Mouse (Mus musculus) forebrain, embryonic 12.5 days (tissue): ENCODE measurements around the gene Eps8l2. TPM values are rescaled to one million over a fixed set of nuclear protein-coding genes. Genes with fewer than 3 reads are reported as not detected.

Experiments used
- ATAC-seq: fragments of 200-750 bp; cut with Nextera tagmentation; 2 replicates; pipeline ENCODE4 v1.8.0; 2017; ENCODE audit warnings: moderate TSS enrichment; ENCODE audit not compliant: low FRiP score
- H3K27ac ChIP-seq: fragments of 300-500 bp; sonication (generic); 2 replicates; pipeline ENCODE4 v1.5.1; 2016; ENCODE audit warnings: mild to moderate bottlenecking
- H3K27me3 ChIP-seq: fragments of 300-500 bp; sonication (generic); 2 replicates; pipeline ENCODE4 v1.6.1; 2016; ENCODE audit warnings: mild to moderate bottlenecking
- H3K36me3 ChIP-seq: fragments of 300-500 bp; sonication (generic); replicated peaks from 2 replicates; pipeline ENCODE4 v1.6.1; 2016; ENCODE audit warnings: mild to moderate bottlenecking
- H3K4me1 ChIP-seq: fragments of 300-500 bp; sonication (generic); 2 replicates; pipeline ENCODE4 v1.6.1; 2016
- H3K4me2 ChIP-seq: fragments of 300-500 bp; sonication (generic); 2 replicates; pipeline ENCODE4 v1.6.1; 2016; ENCODE audit warnings: mild to moderate bottlenecking, moderate library complexity
- H3K4me3 ChIP-seq: fragments of 300-500 bp; sonication (generic); replicated peaks from 2 replicates; pipeline ENCODE4 v1.5.1; 2016; ENCODE audit warnings: mild to moderate bottlenecking
- H3K9ac ChIP-seq: fragments of 300-500 bp; sonication (generic); 2 replicates; pipeline ENCODE4 v1.6.1; 2016; ENCODE audit warnings: mild to moderate bottlenecking
- H3K9me3 ChIP-seq: fragments of 300-500 bp; sonication (generic); 2 replicates; pipeline ENCODE4 v1.6.1; 2016
- WGBS: fragments of 180-500 bp; shearing (Covaris S2); methylation state at CpG from one replicate; pipeline ENCODE4 v1.1.7; 2016; 5-methylcytosine and 5-hydroxymethylcytosine counted together
- polyA plus RNA-seq: library from polyadenylated mRNA; unstranded; fragments of >200 nt; fragmentation: Nextera tagmentation; extraction: Ambion mirVana; gene quantifications from 2 replicates; pipeline ENCODE4 v1.2.1, GENCODE M21; 2016

Gene Eps8l2
- polyA plus RNA-seq, 1 experiment from 2014 or later = 1.7 TPM

DNA sequence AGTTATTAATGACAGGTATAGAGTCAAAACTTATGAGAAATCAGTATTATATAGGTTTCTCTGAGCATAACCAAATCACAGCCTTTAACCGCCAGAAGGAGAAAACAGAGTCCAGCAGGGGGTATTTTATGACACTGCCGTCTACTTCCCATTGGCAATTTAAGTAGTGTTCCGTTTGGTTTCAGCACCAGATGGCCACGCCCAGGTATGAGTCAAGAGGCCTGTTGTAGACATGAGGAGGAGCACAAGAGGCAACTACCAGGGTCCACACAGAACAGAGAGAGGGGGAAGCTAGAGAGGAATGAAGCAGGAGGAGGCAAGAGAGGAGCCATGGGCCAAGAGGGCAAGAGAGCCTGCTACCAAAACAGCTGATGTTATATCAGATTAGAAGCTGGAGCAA is 40.9 kb downstream of the Eps8l2 start:
- H3K4me1 ChIP-seq = no peaks in the 10 kb centered on the region
- H3K27ac ChIP-seq = no peak overlapping the region
- no peak overlapping the region for H3K4me2 ChIP-seq
- ATAC-seq = no peak
- H3K27me3 ChIP-seq = peaks cover 8% of the 10 kb centered on the region; the same call in 1 of the 2 replicates
- H3K9me3 ChIP-seq = no peaks in the 10 kb centered on the region
- no peak overlapping the region for H3K9ac ChIP-seq
- no peaks in the 10 kb centered on the region for H3K36me3 ChIP-seq
- H3K4me3 ChIP-seq = no peak overlapping the region
- WGBS = 78% methylated on average over 4 of the region's 4 CpGs

GRCm38 (mm10) chr7:141381068-141381835 is 42.6 kb downstream of the Eps8l2 start:
- no peak for ATAC-seq
- WGBS = 76% methylated on average over 4 of the region's 4 CpGs
- Histone ChIP-seq H3K4me3 (no peak overlapping the region), H3K27me3 (peaks cover 14% of the 10 kb centered on the region; the same call in 1 of the 2 replicates), H3K4me1 (no peaks in the 10 kb centered on the region), H3K4me2 (no peak overlapping the region), H3K27ac (no peak overlapping the region), H3K9ac (no peak overlapping the region), H3K36me3 (no peaks in the 10 kb centered on the region), H3K9me3 (no peaks in the 10 kb centered on the region)

DNA sequence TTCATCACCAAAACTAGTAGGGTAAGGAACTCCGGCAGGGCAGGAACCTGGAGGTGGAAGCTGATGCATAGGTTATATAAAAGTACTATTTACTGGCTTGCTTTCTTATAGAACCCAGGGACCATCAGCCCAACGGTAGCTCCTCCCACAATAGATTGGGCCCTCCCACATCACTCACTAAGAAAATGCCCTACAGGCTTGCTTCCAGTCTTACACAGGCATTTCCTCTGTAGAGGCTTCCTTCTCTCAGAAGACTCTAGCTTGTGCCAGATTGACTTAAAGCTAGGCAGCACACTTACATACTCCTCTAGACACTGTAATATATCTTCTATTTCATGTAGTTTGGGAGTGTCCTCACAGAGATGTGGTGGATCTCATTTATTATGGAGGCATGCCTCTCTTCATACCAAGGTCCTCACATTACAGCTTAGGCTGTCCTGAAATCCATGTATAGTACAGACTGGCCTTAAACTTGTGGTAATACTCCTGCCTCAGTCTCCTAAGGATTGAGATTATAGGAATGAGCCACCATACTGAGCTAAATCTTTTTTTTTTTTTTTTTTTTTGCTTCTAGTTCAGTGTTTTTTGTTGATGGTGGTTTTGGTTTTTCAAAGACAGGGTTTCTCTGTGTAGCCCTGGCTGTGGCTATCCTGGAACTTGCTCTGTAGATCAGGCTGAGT is 49.3 kb downstream of the Eps8l2 start:
- Histone ChIP-seq H3K9ac (no peak overlapping the region), H3K4me1 (peaks cover 10% of the 10 kb centered on the region), H3K27ac (no peak overlapping the region), H3K9me3 (no peaks in the 10 kb centered on the region), H3K36me3 (no peaks in the 10 kb centered on the region), H3K4me3 (no peak overlapping the region), H3K4me2 (no peak overlapping the region), H3K27me3 (peaks cover 23% of the 10 kb centered on the region)
- WGBS = 59% methylated on average over 2 of the region's 2 CpGs
- no peak for ATAC-seq

DNA sequence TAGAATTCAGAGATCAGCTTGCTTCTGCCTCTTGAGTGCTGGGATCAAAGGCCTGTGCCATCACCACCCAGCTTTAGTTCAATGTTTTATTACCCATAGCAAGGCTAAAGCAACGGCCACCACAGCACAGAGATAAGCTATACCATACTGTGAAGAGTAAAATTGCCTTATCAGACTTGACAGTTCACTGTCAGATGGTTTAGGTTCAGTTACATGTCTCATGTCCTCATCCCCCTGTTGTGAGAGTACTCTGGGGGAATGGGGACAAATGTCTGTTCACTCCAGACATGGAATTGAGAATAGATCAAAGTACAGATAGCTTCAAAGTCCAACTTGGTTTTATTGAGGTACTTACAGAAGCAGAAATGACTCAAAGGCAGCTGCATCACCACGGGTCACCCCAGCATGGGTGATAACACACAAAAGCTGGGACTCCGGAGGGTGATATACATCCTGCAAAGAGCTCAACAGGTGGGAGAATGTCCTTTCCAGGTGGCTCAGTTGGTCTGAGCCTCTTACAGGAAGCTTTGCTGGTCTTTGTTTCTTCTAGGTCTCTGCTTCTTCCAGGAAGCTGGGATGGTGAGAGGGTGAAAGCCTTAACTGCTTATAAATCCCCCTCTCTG is 49.9 kb downstream of the Eps8l2 start:
- Histone ChIP-seq H3K9me3 (no peaks in the 10 kb centered on the region), H3K4me2 (no peak overlapping the region)
- 68% methylated on average over 3 of the region's 3 CpGs for WGBS

DNA sequence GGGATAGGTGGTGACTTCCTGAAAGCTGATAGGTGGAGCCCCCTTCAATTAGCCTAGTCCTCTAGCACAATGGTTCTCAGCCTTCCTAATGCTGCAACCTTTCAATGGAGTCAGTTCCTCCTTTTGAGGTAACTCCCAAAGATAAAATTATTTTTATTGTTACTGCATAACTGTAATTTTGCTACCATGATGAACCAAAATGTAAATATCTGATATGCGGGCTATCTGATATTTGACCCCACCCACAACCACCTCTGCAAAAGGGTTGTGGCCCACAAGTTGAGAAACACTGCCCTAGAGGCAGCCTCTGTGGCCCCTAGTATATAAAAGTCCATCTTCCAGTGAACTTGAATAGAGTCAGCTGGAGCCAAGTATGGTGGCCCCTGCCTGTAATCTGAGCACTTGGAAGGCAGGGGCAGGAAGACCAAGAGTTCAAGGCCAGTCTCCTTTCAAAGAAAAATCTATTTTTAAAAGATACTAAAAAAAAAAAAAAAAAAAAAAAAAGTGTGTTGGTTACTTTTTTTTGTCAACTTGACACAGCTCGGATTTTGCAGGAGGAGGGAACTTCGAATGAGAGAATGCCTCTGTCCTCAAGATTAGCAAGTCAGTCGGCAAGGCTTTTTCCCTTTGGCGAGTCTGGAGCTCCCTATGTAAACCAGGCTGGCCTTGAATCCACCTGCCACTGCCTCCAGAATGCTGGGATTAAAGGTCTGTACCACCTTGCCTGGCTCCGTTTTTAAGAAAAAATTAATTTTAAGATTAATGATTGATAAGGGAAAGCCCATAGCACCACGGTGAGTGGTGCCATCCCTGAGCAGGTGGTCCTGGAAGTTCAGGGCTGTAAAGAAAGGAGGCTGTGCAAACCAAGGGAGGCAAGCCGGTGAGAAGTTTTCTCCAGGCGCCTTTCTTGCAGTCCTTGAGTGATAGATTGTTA is 51.9 kb downstream of the Eps8l2 start:
- Histone ChIP-seq H3K27me3 (peaks cover 19% of the 10 kb centered on the region), H3K4me1 (peaks cover 13% of the 10 kb centered on the region), H3K36me3 (no peaks in the 10 kb centered on the region), H3K4me2 (no peak overlapping the region), H3K9ac (no peak overlapping the region), H3K27ac (no peak overlapping the region), H3K9me3 (no peaks in the 10 kb centered on the region), H3K4me3 (no peak overlapping the region)
- 53% methylated on average over 9 of the region's 9 CpGs for WGBS
- no peak for ATAC-seq

More for the DNA sequence above, 49.9 kb downstream of the Eps8l2 start:
- no peak overlapping the region for H3K27ac ChIP-seq
- H3K4me1 ChIP-seq = peaks cover 13% of the 10 kb centered on the region
- H3K9ac ChIP-seq = no peak overlapping the region
- no peaks in the 10 kb centered on the region for H3K36me3 ChIP-seq
- H3K4me3 ChIP-seq = no peak overlapping the region
- H3K27me3 ChIP-seq = peaks cover 23% of the 10 kb centered on the region
- ATAC-seq = no peak

- ATAC-seq = peak; percentile 94
- under 1% methylated on average over 57 of the region's 57 CpGs for WGBS
- Histone ChIP-seq H3K4me2 (peak within 1 kb of the TSS; percentile 88), H3K4me3 (peak within 1 kb of the TSS; percentile 70), H3K27me3 (peaks cover 16% of the 10 kb centered on the region), H3K36me3 (peaks cover 10% of the 10 kb centered on the region), H3K9me3 (no peaks in the 10 kb centered on the region), H3K27ac (peak within 1 kb of the TSS; percentile 72), H3K4me1 (peaks cover 13% of the 10 kb centered on the region), H3K9ac (peak within 1 kb of the TSS; percentile 66)
Observed at GRCm38 (mm10) chr7:141391625-141392551, 53.2 kb downstream of the Eps8l2 start, which contains the start of gene Taldo1. TSS of gene Taldo1 (plus strand) at chr7:141392199.

- no peaks in the 10 kb centered on the region for H3K9me3 ChIP-seq
- H3K27me3 ChIP-seq = peaks cover 15% of the 10 kb centered on the region
- 16% methylated on average over 9 of the region's 9 CpGs for WGBS
- peak overlapping the region; percentile 66 for H3K9ac ChIP-seq
- peak overlapping the region; percentile 88 for H3K4me2 ChIP-seq
- H3K36me3 ChIP-seq = peaks cover 14% of the 10 kb centered on the region
- peak overlapping the region; percentile 70 for H3K4me3 ChIP-seq
- H3K4me1 ChIP-seq = peaks cover 13% of the 10 kb centered on the region
- peak overlapping the region; percentile 72 for H3K27ac ChIP-seq
- no peak for ATAC-seq
Observed at GRCm38 (mm10) chr7:141392552-141393222, 54.0 kb downstream of the Eps8l2 start.

DNA sequence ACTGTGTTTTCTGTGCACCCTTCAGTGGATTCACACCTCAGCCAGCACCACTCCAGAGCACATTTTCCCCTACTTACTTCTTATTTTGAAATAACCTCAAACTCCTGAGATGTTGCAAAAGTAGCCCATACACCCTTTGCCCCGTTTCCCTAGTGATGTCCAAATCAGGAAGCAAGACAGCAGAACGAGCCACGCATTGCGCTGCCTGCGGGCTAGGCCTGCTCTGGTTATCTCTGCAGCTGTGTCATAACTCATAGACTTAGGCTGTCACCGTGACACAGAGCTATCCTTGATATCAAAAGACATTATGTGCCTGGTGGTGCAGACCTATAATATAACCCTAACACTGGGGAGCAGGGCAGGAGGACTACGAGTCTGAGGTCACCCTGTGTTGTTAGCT is 55.5 kb downstream of the Eps8l2 start:
- peaks cover 4% of the 10 kb centered on the region; the same call in 1 of the 2 replicates for H3K27me3 ChIP-seq
- peaks cover 13% of the 10 kb centered on the region for H3K4me1 ChIP-seq
- whole genome bisulfite sequencing = 92% methylated on average over 7 of the region's 7 CpGs
- peaks cover 29% of the 10 kb centered on the region for H3K36me3 ChIP-seq
- no peak overlapping the region for H3K9ac ChIP-seq
- ATAC-seq = no peak
- H3K4me2 ChIP-seq = no peak overlapping the region
- H3K27ac ChIP-seq = no peak overlapping the region
- H3K9me3 ChIP-seq = no peaks in the 10 kb centered on the region
- H3K4me3 ChIP-seq = no peak overlapping the region

GRCm38 (mm10) chr7:141394771-141395170 is 56.1 kb downstream of the Eps8l2 start:
- no peak overlapping the region for H3K4me3 ChIP-seq
- WGBS = 17% methylated on average over 6 of the region's 6 CpGs
- H3K27me3 ChIP-seq = no peaks in the 10 kb centered on the region
- no peaks in the 10 kb centered on the region for H3K9me3 ChIP-seq
- H3K27ac ChIP-seq = no peak overlapping the region
- H3K9ac ChIP-seq = no peak overlapping the region
- no peak for ATAC-seq
- H3K36me3 ChIP-seq = peaks cover 35% of the 10 kb centered on the region
- H3K4me2 ChIP-seq = no peak overlapping the region
- H3K4me1 ChIP-seq = peaks cover 13% of the 10 kb centered on the region

DNA sequence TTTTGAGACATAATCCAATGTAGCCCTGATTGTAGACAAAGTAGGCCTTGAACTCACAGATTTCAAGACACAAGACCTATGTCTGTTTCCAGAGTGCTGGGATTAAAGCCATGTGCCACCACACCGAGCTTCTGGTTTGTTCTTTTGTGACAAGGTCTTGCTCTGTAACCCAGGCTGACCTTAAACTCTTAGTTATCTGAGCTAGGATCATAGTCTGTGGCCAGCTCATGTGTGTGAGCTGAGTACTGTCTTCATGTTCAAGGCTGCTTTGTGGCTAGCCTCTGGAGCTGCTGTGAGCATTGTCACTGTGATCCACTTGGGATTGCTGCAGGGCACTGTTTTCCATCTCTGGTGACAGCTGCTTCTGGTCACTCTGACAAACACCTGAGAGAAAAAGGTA is 56.7 kb downstream of the Eps8l2 start:
- WGBS = 85% methylated on average over 1 of the region's 1 CpGs
- H3K4me1 ChIP-seq = peaks cover 13% of the 10 kb centered on the region
- H3K9me3 ChIP-seq = no peaks in the 10 kb centered on the region
- no peak overlapping the region for H3K4me3 ChIP-seq
- no peaks in the 10 kb centered on the region for H3K27me3 ChIP-seq
- ATAC-seq = no peak
- no peak overlapping the region for H3K9ac ChIP-seq
- H3K36me3 ChIP-seq = peaks cover 40% of the 10 kb centered on the region
- H3K4me2 ChIP-seq = no peak overlapping the region
- H3K27ac ChIP-seq = no peak overlapping the region
